Mouse (Mus musculus): ENCODE results near the gene Krtap5-4.
"Not testable (repeated sequence)": the region's sequence is repeated elsewhere in the genome, so short reads cannot be mapped to it uniquely, and the experiment has no call there.

The Krtap5-4 gene

DNA sequence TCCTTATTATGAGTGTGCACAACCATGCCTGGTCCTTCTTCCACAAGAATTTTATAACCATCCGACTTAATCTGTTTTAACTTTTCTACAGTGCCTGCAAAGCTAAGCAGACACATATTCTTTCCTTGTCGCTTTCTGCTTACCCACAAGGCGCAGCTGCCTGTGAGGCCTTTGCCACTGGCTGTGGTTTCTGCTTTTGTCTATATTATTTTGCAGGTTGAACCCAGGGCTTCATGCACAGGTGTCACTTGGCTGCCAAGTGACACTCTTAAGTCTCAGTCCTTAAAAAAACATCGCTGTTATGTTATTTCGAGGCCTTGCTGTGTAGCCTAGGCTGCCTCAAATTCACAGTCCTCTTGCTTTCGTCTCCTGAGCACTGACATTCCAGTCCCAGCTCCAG, 19.3 kb downstream of the Krtap5-4 start:
- no peak for DNase-seq

DNA sequence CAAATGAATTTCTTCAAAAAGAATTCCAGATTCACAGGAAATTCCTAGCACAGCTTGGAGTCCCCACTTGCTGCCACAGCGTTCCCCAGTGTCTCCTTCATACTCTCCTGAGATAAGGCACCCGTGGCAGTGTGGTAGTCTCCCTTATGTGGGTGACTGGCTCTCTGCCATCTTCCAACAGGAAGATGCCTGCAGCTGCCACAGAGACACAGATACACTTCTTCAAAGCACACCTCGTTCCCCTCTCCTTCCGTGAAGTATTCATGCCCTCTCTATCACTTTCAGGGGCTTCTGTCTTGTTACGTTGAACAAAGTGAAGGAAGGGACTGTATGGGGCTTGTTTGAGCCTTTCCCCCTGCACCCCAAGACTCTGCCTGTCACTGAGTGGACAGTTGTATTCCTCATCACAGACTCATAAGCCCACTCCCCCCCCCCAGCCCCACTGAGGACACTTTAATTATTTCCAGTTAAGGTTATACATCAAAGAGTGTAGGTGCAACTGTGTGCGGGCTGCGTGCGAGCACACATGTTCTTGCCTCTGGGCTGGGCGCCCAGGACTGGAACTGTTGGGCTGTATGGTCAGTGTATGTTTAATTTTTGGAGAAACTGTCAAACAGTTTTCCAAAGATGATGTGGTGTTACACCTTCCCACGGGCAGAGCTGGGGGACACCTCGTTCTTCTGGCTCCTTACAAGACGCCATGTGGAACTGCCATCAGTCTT, 20.2 kb downstream of the Krtap5-4 start:
- DNase-seq = no peak

DNA sequence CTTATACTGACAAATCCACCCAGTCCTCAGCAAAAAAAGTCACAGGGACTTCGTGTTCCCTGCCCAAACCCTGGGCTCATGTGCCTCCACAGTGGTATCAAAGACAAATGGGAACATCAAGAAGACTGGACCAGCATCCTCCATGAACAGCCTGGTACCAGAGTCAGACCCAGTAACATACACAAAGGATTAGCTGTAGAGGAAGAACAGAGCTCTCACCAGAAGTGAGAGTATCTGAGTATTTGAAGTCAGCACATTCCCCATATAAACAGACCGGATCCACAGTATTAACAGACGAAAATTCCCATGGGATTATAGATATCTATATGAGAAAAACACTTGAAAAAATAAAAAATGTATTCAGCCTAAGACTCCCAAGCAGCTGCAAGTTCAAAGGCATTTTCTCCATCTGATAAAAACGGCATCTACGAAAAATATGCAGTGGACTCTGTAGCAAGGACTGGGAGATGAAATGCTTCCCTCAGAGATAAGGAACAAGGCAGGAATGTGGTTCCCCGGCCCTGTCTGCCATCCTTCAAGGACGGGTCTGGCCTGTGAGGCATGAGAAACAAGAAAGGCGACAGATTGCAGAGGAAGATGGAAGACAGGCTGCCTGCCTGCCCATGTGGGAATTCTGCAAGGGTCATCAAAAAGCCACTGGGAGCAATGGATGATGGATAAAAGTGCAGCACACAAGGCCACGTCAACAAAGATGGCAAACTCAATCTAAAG, 23.5 kb downstream of the Krtap5-4 start:
- no peak for DNase-seq

DNA sequence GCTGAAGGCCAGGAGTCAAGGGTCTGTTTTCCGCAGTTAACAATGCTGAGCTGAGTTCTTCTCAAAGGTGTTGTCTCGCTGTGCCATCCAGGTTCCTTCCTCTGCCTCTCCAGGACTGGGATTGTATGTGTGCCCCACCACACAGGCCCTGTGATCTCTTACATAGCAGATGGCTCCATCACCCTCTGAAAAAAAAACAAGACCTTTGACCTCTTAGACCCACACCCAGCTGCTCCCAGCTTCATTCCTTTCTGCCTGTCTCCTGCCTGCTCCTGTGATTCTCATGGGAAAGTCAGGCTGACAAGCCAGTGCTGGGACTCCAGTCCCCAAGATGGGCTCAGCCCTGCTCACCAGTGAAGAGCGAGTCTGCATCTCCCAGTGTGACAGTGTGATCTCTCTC, 25.2 kb downstream of the Krtap5-4 start:
- no peak for DNase-seq

DNA sequence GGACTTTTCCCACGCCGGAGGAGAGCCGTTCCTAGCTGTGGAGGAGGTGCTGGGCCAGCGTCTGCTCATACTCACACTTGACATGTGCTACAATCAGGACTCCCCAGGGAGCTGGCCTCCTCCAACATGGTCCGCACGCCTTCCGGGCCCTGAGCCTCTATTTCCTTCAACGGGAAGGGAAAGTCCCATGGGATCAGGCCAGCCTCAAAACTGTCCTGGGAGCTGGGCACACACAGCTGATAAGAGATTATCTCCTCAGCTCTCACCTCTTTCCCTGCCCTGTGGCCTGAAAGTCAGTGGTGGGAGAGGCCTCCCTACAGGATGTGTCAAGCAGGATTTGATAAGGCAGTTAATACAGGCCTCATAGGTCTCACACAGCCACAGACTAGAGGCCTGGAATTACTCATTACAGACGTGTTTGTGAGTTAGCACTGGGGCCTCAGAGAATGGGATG, 26.9 kb downstream of the Krtap5-4 start:
- peak in 1 of 2 experiments; percentile 16 for DNase-seq

DNA sequence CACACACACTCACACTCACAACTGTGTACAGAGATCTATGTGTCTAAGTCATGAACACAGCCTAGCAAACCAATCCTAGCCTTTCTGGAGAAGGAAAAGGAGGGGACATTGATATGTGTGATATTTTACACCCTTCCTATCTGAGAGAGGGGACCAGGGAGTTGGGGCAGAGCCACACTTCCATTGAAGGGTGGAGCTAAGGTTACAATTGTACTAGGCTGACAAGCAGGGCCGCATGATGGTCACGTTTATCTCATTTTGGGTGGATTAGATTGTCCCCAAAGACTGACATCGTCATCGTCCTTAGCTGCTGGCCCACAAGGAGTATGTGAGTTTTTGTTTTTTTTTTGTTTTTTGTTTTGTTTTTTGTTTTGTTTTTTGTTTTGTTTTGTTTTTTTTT, 27.9 kb downstream of the Krtap5-4 start:
- DNase-seq = no peak

DNA sequence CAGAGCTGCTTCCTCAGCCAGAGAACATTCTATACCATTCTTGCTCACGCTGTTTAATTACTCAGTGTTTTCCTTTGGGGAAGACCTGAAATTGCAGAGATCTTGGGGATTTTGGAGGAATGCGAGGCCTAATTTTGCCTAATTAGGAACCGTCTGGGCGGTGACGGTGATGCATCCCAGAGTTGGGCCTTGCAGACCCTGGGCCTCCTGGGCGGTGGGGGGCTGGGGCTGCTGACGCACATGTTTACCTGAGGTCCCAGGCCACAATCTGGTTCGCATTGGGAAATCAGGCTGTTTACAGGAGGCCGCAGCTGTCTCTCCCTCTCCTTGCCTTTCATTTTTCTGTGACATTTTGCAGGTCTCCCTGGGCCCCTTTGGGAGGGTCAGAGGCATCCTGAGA, 29.4 kb downstream of the Krtap5-4 start:
- not testable (repeated sequence) for DNase-seq

DNA sequence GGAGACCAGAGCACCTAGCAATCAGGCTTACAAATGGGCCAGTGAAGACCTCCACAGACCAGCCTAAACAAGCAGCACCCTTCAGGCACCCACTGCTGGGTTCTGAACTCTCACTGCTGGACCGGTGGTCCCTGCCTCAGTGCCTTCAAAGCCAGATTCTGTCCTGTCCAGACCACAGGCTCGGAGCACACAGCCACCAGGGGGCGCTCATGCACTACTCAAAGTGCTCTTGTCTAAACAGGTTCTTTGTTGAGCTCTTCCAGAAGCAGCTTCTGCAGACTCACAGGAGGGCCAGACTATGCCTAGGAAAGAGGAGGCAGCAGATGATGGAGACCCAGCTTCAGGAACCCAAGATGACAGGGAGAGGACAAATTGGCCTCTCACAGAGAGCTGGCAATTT, 30.9 kb downstream of the Krtap5-4 start:
- peak; percentile 92 to 97 for DNase-seq

DNA sequence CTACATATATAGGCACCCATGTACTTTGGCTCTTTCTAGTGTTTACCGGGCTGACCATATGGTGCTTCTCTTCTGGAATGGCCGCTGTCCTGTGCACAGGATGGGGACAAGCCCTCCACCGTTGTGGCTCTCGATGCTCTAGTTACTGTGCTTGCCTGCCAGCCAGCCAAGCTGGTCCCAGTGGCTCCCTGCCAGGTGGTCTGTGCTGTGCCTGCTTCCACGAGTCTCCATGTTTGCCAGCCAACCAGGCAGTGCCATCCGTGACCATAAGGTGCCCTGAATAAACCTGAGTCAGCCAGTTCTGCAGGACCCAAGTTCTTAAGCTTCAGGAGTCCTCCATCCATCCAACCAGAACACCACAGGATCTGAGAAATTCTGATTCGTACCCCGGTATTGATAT, 31.8 kb downstream of the Krtap5-4 start:
- peak; percentile 84 to 91 for DNase-seq

DNA sequence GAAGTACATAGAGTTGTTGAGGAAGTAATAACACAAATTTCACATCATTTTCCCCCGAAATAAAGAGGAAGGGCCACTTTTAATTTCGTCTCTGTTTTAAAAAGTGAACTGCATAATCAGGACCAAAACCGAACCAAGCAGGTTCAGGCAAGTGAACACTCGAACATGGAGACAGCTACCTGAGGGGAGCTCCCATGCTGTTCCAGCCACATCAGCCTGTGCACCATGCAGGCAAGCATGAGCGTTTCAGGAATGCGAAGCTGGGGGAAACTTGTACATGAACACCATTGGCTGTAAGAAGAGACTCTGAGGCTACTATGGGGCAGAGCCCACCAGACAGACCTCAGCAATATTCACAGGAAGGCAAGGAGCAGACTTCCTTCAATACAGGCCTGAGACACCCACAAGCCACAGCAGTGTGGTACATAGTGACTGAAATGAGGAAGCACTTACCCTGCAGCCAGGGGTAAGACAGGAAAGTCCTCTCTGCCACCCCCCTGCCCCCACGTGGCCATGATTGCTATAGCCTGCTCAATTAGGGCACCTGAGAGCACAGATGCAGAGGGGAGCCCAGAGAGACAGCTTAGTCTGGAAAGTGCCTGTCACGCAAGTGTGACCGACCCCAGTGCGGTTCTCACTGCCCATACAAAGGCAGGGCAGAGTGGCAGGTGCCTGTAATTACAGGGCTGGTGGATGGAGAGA, 37.1 kb downstream of the Krtap5-4 start:
- DNase-seq = no peak

DNA sequence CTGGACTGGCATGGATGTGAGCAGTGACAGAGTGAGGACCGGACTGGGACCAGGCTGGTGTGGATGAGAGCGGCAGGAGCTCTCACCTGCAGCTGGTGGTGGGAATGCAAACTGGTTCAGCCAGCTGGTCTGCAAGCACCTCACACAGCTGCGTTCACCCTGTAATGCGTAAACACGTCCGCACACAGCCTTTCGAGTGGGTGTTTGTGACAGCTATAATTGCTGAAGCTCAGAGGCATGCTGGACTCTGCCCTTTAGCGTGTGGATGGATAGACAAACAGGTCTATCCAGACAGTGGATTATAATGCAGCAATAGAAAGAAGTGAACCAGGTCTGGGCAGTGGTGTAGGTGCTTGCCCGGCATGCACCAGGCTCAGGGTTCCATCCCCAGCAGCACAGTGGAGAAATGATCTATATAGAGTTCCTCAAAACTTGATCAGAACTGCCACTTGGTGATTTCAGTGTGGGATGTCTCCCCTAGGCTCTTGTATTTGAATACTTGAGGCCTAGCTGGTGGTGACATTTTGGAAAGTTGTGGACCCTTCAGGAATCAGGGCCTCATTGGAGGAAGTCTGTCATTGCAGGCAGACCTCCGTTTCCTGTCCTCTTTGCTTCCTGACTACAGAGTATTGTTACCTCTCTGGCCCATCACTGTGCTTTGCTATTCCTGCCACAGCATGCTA, 38.4 kb downstream of the Krtap5-4 start:
- DNase-seq = no peak

DNA sequence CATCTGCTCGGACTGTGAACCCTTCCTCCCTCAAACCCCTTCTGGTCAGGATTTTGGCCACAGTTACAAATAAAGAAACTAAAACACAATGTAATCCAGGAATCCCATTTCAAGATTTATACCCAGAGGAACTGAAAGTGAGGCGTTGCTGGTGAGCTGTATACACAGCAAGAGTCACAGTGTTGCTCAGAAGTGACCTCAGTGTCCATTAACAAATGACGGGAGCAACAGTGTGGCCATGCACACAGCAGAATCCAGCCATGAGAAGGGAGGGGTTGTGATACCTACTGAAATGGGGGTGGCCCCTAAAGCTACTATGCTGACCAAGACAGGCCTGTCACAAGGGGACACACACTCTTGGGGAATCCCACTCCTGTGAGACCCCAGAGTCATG, 38.9 kb downstream of the Krtap5-4 start:
- DNase-seq = no peak

DNA sequence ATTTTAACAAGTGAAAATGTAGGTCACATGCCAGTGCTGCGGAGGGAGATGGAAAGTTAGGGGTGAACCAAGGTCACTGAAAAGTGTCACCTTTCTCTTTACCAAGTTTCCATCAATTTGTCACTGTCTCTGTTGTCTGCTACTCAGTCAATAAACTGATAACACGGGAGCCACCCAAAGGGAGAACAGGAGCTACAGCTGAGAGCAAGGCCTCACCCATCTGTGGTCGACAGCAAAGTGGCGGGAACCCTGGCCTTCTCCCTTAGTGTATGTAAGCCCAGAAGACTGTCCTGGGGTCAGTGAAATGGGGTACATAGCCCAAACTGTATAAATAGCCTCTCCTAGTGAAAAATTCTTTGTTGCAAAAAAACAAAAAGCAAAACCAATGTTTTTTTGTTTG, 44.2 kb downstream of the Krtap5-4 start:
- no peak for DNase-seq

DNA sequence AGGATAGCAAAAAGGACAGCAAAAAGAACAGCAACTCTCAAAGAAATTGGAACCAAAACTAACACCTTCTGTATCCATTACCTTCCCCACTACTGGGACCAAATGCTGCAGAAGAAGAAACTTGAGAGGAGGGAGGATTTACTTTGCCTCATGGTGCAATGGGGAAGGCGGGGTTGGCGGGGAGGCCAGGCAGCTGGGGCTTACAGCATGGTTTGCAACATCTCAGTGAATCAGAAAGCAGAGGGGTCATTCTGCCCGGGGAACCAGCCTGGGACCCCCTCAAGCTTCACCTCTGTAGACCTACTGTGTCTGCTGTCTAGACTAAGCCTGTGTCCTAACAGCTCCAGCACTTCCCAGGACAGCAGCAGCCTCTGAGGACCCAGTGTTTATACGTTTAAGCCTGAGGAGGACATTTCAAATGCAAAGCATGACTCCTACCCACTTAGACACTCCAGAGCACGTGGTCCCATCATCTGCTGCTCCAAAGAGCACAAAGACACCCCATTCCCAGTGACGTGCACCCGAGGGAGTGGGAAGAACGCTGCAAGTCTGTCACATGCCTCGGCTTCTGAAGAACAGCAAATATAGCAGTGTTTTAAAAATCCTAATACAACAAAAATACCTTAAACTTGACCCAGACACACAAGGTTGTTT, 46.1 kb downstream of the Krtap5-4 start:
- no peak for DNase-seq

DNA sequence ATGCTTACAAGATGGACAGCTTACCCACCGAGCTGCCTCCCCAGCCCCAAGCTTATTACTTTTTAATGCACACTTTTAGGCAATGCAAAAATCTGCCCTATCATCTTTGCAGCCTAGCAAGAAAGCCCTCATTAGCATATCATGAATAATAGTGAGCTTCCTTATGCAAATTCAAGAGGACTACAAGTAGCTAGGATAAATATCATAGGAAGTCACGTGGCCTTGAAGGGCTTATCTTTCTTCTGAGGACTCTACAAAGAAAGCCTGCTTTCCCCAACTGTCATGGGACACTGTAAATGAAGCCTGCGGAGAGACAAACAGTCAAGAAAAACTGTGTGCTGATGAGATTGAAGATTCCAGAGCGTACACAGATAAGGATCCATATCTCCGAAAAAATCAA, 48.2 kb downstream of the Krtap5-4 start:
- no peak for DNase-seq

DNA sequence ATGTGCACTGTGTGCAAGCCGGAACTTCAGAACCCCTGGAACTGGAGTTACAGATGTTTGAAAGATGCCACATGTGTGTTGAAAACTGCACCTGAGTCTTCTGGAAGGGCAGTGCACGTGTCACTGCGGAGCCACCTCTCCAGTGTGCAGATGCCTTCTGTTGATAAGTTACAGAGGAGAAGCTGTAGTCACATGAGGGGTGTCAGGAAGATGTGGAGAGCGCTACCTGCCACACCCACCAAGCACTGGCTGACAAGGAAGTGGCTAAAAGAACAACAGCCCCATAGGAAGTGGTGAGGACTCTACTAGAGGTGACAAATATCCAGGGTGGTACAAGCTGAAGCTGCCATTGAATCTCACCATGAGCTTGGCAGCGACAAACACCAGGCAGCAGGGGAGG, 50.5 kb downstream of the Krtap5-4 start:
- no peak for DNase-seq
